Mouse (Mus musculus): ENCODE measurements around the gene Tnfrsf18. TPM values are rescaled to one million over a fixed set of nuclear protein-coding genes. Genes with fewer than 3 reads are reported as not detected.

Tnfrsf18 gene
- total RNA-seq, 2 experiments from 2014 or later: 0.56 TPM; not detected in 1

- intact Hi-C loops (cut with DNase I): no loop called here
- DNase-seq: no peak
Measured at GRCm38 (mm10) chr4:156067256-156067949, 41.4 kb downstream of the Tnfrsf18 start.

GRCm38 (mm10) chr4:156069701-156070100 lies 43.7 kb downstream of the Tnfrsf18 start:
- intact Hi-C loops (cut with DNase I): no loop called here
- DNase-seq: no peak

- intact Hi-C loops (cut with DNase I): no loop called here
- DNase-seq: no peak
Measured at GRCm38 (mm10) chr4:156070276-156070675, 44.3 kb downstream of the Tnfrsf18 start.

- intact Hi-C loops (cut with DNase I): no loop called here
Measured at GRCm38 (mm10) chr4:156070716-156071115, 44.8 kb downstream of the Tnfrsf18 start.

GRCm38 (mm10) chr4:156076911-156077382 lies 51.0 kb downstream of the Tnfrsf18 start:
- DNase-seq: no peak
- intact Hi-C loops (cut with DNase I): no loop called here

More at GRCm38 (mm10) chr4:156070716-156071115, 44.8 kb downstream of the Tnfrsf18 start:
- DNase-seq: no peak

GRCm38 (mm10) chr4:156077499-156078301 lies 51.7 kb downstream of the Tnfrsf18 start:
- intact Hi-C loops (cut with DNase I): no loop called here
- peak; percentile 40 to 42 for DNase-seq

Small RNA genes lying within 50 kb of the gene (microRNA-seq; reads per million reads assigned to microRNA genes)
- gene Mir200a: 1.3 to 11.0 reads per million in 2 experiments
- gene Mir200b: 8.7 to 119 reads per million in 2 experiments
- gene Mir429: 15.8 to 77.4 reads per million in 2 experiments

Other genes starting within 250 kb of the Tnfrsf18 start
- gene Tmem88b, start 240.3 kb upstream of the Tnfrsf18 start, total RNA-seq (2021): 1 to 10 TPM; 1.2 TPM
- gene Ankrd65, start 235.7 kb upstream of the Tnfrsf18 start, total RNA-seq (2021): not detected
- gene Mrpl20, start 223.3 kb upstream of the Tnfrsf18 start, total RNA-seq (2021): 10 to 100 TPM; 72.4 to 72.5 TPM
- gene Ccnl2, start 213.7 kb upstream of the Tnfrsf18 start, total RNA-seq (2021): 10 to 100 TPM; 49.1 to 55.8 TPM
- 10 to 100 TPM; 96.4 to 97.5 TPM for gene Aurkaip1, start 194.9 kb upstream of the Tnfrsf18 start, total RNA-seq (2021)
- 10 to 100 TPM; 46.9 to 58.4 TPM for gene Mxra8, start 186.5 kb upstream of the Tnfrsf18 start, total RNA-seq (2021)
- 10 to 100 TPM; 41.1 to 46.6 TPM for gene Dvl1, start 178.8 kb upstream of the Tnfrsf18 start, total RNA-seq (2021)
- gene Tas1r3, start 162.8 kb upstream of the Tnfrsf18 start, total RNA-seq (2021): under 1 TPM; 0.26 to 0.32 TPM
- gene Cptp, start 156.7 kb upstream of the Tnfrsf18 start, total RNA-seq (2021): 10 to 100 TPM in 1 of 2 experiments, 1 to 10 TPM in 1; 9.9 to 10.6 TPM
- gene Ints11, start 156.6 kb upstream of the Tnfrsf18 start, total RNA-seq (2021): 10 to 100 TPM; 16.9 to 19.5 TPM
- gene Pusl1, start 134.4 kb upstream of the Tnfrsf18 start, total RNA-seq (2021): 10 to 100 TPM; 14.8 to 18.0 TPM
- 10 to 100 TPM; 19.6 to 21.6 TPM for gene Acap3, start 134.3 kb upstream of the Tnfrsf18 start, total RNA-seq (2021)
- 10 to 100 TPM; 53.1 to 62.6 TPM for gene Ube2j2, start 82.3 kb upstream of the Tnfrsf18 start, total RNA-seq (2021)
- gene C1qtnf12, start 63.8 kb upstream of the Tnfrsf18 start, total RNA-seq (2021): 10 to 100 TPM; 14.0 to 17.9 TPM
- 1 to 10 TPM; 2.0 to 2.7 TPM for gene B3galt6, start 33.5 kb upstream of the Tnfrsf18 start, total RNA-seq (2021)
- gene Sdf4, start 33.3 kb upstream of the Tnfrsf18 start, total RNA-seq (2021): 10 to 100 TPM; 83.2 to 84.6 TPM
- under 1 TPM; 0.50 to 0.80 TPM for gene Tnfrsf4, start 12.3 kb upstream of the Tnfrsf18 start, total RNA-seq (2021)
- not detected for gene Ttll10, start 33.2 kb downstream of the Tnfrsf18 start, total RNA-seq (2021)
- gene 9430015G10Rik, start 83.8 kb downstream of the Tnfrsf18 start, total RNA-seq (2021): 1 to 10 TPM; 4.6 to 4.8 TPM
- under 1 TPM; 0.07 to 0.22 TPM for gene Rnf223, start 104.3 kb downstream of the Tnfrsf18 start, total RNA-seq (2021)
- 10 to 100 TPM; 71.8 to 72.6 TPM for gene Agrn, start 171.3 kb downstream of the Tnfrsf18 start, total RNA-seq (2021)
- gene Isg15, start 174.7 kb downstream of the Tnfrsf18 start, total RNA-seq (2021): 1 to 10 TPM; 1.9 to 2.6 TPM
- 1 to 10 TPM; 5.5 to 6.3 TPM for gene AW011738, start 177.1 kb downstream of the Tnfrsf18 start, total RNA-seq (2021)
- 100 to 1,000 TPM; 178 to 193 TPM for gene Perm1, start 189.7 kb downstream of the Tnfrsf18 start, total RNA-seq (2021)
- 10 to 100 TPM in 1 of 2 experiments, 1 to 10 TPM in 1; 9.3 to 11.0 TPM for gene Plekhn1, start 208.7 kb downstream of the Tnfrsf18 start, total RNA-seq (2021)
- 10 to 100 TPM; 20.0 to 22.3 TPM for gene Noc2l, start 209.8 kb downstream of the Tnfrsf18 start, total RNA-seq (2021)
- under 1 TPM; 0.22 TPM for gene Samd11, start 229.5 kb downstream of the Tnfrsf18 start, total RNA-seq (2021)

Data from heart, postnatal 14 days (tissue).